Mouse (Mus musculus) lung, adult 18-20 months (tissue): Measurements from ENCODE around the gene Phf11c.
"Not testable (repeated sequence)": the region's sequence is repeated elsewhere in the genome, so short reads cannot be mapped to it uniquely, and the experiment has no call there.

Experiments used
- DNase-seq, 2 experiments: peaks; one replicate each; pipeline ENCODE4 v3.0.0; 2022; ENCODE audit warnings: mixed read lengths in 2 of 2

Gene Phf11c

GRCm38 (mm10) chr14:59395281-59395680 is at the start of gene Phf11c:
TSS of gene Phf11c (minus strand) at chr14:59395381.
- DNase-seq: no peak

GRCm38 (mm10) chr14:59441472-59441805 is 46.3 kb upstream of the Phf11c start:
- DNase-seq: no peak

DNA sequence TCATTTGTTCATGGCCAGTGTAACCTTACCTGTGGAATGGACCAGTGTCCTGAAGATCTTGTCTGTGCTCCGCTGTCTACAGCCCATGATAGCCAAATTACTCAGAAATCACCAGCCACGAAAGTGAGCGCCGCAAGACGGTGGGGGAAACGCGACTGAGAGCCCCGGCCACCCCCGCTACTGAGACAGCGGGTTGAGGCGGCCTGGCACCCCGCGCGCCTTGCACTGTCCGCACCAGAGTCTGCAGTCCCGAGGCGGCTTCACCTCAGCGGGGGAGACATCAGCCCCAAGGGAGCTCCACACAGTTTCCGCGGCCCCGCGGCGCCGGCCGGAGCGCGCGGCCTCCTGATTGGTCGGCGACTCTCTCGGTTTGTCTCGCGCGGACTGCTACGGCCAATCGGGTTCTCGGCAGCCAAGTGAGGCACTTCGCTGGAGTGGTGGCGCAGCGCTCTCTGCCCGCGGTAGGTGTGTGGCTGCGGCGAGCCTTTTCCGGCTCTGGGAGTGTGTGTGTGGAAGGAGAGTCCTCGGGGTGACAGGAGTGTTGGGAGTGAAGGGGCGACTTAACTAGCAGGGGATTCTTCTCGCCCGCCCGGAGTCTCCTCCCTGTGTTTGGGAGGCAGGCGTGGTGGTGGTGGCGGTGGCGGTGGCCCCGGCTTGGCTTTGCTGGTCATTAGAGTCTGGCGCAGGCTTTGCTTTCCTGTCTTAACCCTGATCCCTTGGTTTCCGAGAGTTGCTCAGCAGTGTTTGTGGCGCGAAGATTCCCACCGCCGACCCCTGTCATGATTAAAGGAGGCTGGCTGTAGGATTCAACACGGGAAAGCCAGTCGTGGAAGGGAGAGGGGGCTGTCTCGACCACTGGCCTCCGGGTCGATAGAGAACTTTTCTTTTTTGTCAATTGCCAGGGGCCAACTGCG is 45.6 kb upstream of the Phf11c start, which contains the start of the genes Setdb2 and Cab39l:
Gene Setdb2, minus strand, starts transcription at position 327 of the 914 bp plus-strand sequence.
Gene Cab39l, plus strand, starts transcription at position 415 of the 914 bp plus-strand sequence.
- DNase-seq: peak; percentile 96

GRCm38 (mm10) chr14:59440039-59440438 is 44.9 kb upstream of the Phf11c start:
- no peak for DNase-seq

- DNase-seq: no peak
Observed at GRCm38 (mm10) chr14:59438505-59438904, 43.3 kb upstream of the Phf11c start.

DNA sequence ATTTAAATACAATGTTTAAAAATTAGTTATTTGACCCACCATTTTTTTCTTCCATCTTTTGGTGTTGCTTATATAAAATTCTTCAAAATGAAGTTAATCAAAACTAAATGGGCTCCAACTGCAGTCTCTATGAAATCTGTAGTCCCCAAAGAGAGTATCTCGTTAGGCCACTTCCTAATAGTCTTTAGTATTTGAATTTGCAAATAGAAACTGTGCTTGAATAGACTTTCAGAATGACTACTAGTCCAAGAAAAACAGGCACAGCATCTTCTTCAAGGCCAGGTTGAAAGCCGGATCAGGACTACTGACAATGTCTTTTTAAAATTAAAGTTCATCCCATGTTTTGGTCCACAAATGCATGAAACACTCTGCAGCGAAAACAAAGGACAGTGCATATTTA is 42.2 kb upstream of the Phf11c start:
- no peak for DNase-seq

DNA sequence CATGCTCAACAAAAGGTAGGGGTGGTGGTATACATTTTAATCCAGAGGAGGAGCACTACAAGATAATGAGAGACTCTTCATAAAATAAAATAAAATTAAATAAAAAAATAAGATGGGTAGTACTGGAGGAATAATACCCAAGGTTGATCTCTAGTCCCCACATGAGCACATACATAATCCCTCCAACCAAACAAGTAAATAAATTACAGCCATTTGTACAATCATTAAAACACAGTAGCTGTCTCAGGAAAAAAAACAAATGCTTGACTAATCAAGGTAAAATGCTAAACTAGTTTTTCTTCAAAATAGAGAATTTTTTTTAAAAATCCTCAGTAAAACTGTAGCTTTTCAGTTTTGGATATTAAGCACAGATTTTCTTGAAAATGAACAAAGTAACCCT is 40.0 kb upstream of the Phf11c start:
- no peak for DNase-seq

GRCm38 (mm10) chr14:59433902-59434301 is 38.7 kb upstream of the Phf11c start:
- DNase-seq: no peak

DNA sequence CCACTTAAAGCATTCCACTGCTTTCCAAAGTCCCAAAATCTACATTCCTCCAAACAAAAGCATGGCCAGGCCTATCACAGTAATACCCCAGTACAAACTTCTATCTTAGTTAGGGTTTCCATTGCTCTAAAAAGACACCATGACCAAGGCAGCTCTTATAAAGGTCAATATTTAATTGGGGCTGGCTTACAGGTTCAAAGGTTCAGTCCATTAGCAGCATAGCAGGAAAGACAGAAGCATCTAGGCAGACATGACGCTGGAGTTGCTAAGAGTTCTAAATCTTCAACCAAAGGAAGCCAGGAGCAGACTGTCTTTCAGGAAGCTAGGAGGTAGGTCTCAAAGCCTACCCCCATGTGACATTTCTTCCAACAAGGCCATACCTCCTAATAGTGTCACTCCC is 35.4 kb upstream of the Phf11c start:
- no peak for DNase-seq

GRCm38 (mm10) chr14:59422912-59423663 is 27.9 kb upstream of the Phf11c start:
- DNase-seq: no peak

- no peak for DNase-seq
Observed at GRCm38 (mm10) chr14:59418171-59418570, 23.0 kb upstream of the Phf11c start.

- not testable (repeated sequence) for DNase-seq
Observed at GRCm38 (mm10) chr14:59414979-59415378, 19.8 kb upstream of the Phf11c start.

DNA sequence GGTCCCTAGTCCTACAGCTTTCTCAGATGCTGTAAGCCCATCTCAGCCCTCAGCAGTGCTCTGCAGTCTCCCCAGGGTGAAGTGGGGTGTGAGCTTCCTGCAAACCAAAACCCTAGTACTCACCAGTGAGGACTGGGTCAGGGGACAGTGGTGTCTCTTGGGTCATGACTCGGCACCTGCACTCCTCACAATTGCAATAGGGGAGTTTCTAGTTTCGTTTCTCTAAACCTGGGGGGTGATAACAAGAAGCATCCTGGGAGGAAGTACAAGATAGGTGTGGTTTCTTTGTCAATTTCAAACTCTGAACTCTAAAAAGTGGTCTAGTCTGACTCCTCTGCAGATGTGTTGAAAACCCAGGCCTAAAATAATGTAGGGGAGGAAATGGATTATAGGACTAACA is 1.8 kb upstream of the Phf11c start:
- DNase-seq: peak; percentile 3 to 10

GRCm38 (mm10) chr14:59390181-59390580 is 5.0 kb downstream of the Phf11c start:
- DNase-seq: peak in 1 of 2 experiments; percentile 19

- DNase-seq: no peak
Observed at GRCm38 (mm10) chr14:59389532-59389931, 5.6 kb downstream of the Phf11c start.

- no peak for DNase-seq
Observed at GRCm38 (mm10) chr14:59370348-59371068, 24.7 kb downstream of the Phf11c start.

GRCm38 (mm10) chr14:59366386-59367105 is 28.6 kb downstream of the Phf11c start:
- peak; percentile 44 to 59 for DNase-seq

DNA sequence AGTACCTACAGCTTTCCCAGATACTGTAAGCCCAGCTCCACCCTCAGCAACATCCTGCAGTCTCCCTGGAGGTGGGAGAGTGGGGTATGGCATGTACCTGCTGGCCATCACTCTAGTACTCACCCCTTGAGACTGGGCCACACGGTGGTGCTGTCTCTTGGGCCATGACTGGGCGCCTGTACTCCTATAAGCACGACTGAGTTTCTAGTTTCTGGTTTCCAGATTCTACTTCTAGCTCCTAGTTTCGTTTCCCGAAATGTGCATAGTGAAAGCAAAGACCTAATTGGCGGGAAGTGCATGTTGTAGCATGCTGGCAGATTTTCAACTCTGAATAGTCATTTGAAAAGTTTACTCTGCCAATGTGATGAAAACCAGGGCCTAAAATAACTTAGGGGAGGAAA is 29.9 kb downstream of the Phf11c start, which contains the start of gene Phf11d:
Gene Phf11d, minus strand, starts transcription at position 227 of the 401 bp plus-strand sequence.
- DNase-seq: peak; percentile 67 to 74

DNA sequence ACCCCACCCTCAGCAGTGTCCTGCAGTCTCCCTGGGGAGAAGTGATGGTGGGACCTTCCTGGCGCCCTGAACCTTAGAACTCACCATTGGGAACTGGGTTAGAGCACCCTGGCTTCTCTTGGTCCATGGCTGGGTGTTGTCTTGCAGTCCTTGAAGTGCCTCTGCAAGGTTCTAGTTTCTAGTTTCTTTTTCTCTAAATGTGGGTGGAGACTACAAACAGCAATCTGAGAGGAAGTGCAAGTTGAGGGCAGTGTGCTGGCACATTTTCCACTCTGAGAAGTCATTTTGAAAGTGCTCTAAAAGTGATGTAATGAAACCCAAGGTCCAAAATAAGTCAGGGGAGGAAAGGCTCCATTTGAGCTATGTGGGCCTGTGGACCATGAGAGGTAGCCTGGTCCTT is 54.0 kb downstream of the Phf11c start, which contains the start of gene Phf11b:
Gene Phf11b, minus strand, starts transcription at position 163 of the 400 bp plus-strand sequence.
- DNase-seq: peak; percentile 11 to 29

DNA sequence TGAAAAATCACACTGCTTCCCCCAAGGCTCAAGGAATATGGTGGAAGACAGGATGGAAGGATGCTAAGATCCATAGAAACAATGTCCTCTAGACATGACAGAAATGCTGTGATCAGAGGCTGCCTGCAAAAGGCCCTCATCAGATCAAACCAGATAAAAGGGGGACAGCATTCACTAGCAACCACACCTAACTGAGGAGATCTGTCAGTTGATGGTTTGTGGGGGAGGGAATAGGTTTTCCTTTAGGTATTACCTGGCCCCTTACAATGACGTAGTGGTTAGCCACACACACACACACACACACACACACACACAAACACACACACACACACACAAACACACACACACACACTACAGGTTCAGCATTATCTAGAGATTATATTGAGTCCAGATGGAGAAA is 55.6 kb downstream of the Phf11c start:
- no peak for DNase-seq

GRCm38 (mm10) chr14:59336056-59336455 is 59.1 kb downstream of the Phf11c start:
- DNase-seq: not testable (repeated sequence)
